Mouse (Mus musculus) forebrain, embryonic 14.5 days (tissue): ENCODE measurements around the gene Meox1. TPM values are rescaled to one million over a fixed set of nuclear protein-coding genes. Genes with fewer than 3 reads are reported as not detected.

Experiments used
- ATAC-seq: fragments of 200-750 bp; cut with Nextera tagmentation; 2 replicates; pipeline ENCODE4 v1.8.0; 2017; ENCODE audit warnings: mild to moderate bottlenecking, moderate library complexity
- DNase-seq: peaks from one replicate; pipeline ENCODE4 v3.0.0-alpha.2; 2015; ENCODE audit warnings: low spot score
- H3K27ac ChIP-seq: fragments of 300-500 bp; sonication (generic); 2 replicates; pipeline ENCODE4 v1.5.1; 2014; ENCODE audit warnings: low read depth, mild to moderate bottlenecking, control low read depth, low read length, moderate library complexity
- H3K27me3 ChIP-seq: fragments of 300-500 bp; sonication (generic); replicated peaks from 2 replicates; pipeline ENCODE4 v1.6.1; 2014; ENCODE audit warnings: low read length, control low read depth, mixed read lengths; ENCODE audit not compliant: control insufficient read depth, insufficient read depth
- H3K36me3 ChIP-seq: fragments of 300-500 bp; sonication (generic); 2 replicates; pipeline ENCODE4 v1.6.1; 2014; ENCODE audit warnings: low read length, control low read depth; ENCODE audit not compliant: control insufficient read depth, insufficient read depth
- H3K4me1 ChIP-seq: fragments of 300-500 bp; sonication (generic); 2 replicates; pipeline ENCODE4 v1.6.1; 2014; ENCODE audit warnings: antibody characterized with exemption, low read length, control low read depth; ENCODE audit not compliant: control insufficient read depth, insufficient read depth
- H3K4me2 ChIP-seq: fragments of 300-500 bp; sonication (generic); 2 replicates; pipeline ENCODE4 v1.6.1; 2014; ENCODE audit warnings: mild to moderate bottlenecking, control low read depth, low read length
- H3K4me3 ChIP-seq: fragments of 300-500 bp; sonication (generic); 2 replicates; pipeline ENCODE4 v1.5.1; 2014; ENCODE audit warnings: low read depth, low read length, control low read depth
- H3K9ac ChIP-seq: fragments of 300-500 bp; sonication (generic); 2 replicates; pipeline ENCODE4 v1.6.1; 2014; ENCODE audit warnings: mild to moderate bottlenecking, low read length, control low read depth, moderate library complexity
- H3K9me3 ChIP-seq: fragments of 300-500 bp; sonication (generic); replicated peaks from 2 replicates; pipeline ENCODE4 v1.6.1; 2016; ENCODE audit warnings: low read length, control low read depth, mixed read lengths; ENCODE audit not compliant: control insufficient read depth
- WGBS: fragments of 180-500 bp; shearing (Covaris S2); extraction: QIAGEN DNeasy Blood & Tissue Kit; methylation state at CpG from one replicate; pipeline ENCODE4 v1.1.7; 2014; 5-methylcytosine and 5-hydroxymethylcytosine counted together
- polyA plus RNA-seq: library from polyadenylated mRNA; unstranded; fragments of >200 nt; fragmentation: Nextera tagmentation; extraction: Ambion mirVana; gene quantifications from 2 replicates; pipeline ENCODE4 v1.2.1, GENCODE M21; 2014

Gene Meox1
- polyA plus RNA-seq, 1 experiment from 2014 or later = 0.34 TPM

- ATAC-seq (no peak), DNase-seq (no peak)
- no peaks in the 10 kb centered on the region for H3K27me3 ChIP-seq
- no peaks in the 10 kb centered on the region for H3K4me1 ChIP-seq
- H3K4me3 ChIP-seq = no peak overlapping the region
- H3K36me3 ChIP-seq = no peaks in the 10 kb centered on the region
- no peak overlapping the region for H3K4me2 ChIP-seq
- 85% methylated on average over 17 of the region's 19 CpGs for WGBS
- H3K27ac ChIP-seq = no peak overlapping the region
- no peaks in the 10 kb centered on the region for H3K9me3 ChIP-seq
- H3K9ac ChIP-seq = no peak overlapping the region
Observed at GRCm38 (mm10) chr11:101924441-101924976, 30.3 kb upstream of the Meox1 start.

- H3K4me1 ChIP-seq = no peaks in the 10 kb centered on the region
Observed at GRCm38 (mm10) chr11:101923988-101924387, 29.8 kb upstream of the Meox1 start.

GRCm38 (mm10) chr11:101921361-101921952, 27.3 kb upstream of the Meox1 start:
- Histone ChIP-seq H3K9me3 (no peaks in the 10 kb centered on the region), H3K27ac (no peak overlapping the region), H3K9ac (no peak overlapping the region), H3K4me2 (no peak overlapping the region), H3K27me3 (peaks cover 4% of the 10 kb centered on the region; the same call in 1 of the 2 replicates), H3K4me1 (no peaks in the 10 kb centered on the region), H3K36me3 (no peaks in the 10 kb centered on the region), H3K4me3 (no peak overlapping the region)
- WGBS = 84% methylated on average over 12 of the region's 12 CpGs
- DNase-seq (peak; percentile 16), ATAC-seq (no peak)

More at GRCm38 (mm10) chr11:101923988-101924387, 29.8 kb upstream of the Meox1 start:
- H3K36me3 ChIP-seq = no peaks in the 10 kb centered on the region
- no peak overlapping the region for H3K9ac ChIP-seq
- no peak for DNase-seq
- WGBS = 88% methylated on average over 6 of the region's 6 CpGs
- no peak overlapping the region for H3K27ac ChIP-seq
- ATAC-seq = no peak
- H3K9me3 ChIP-seq = no peaks in the 10 kb centered on the region
- no peak overlapping the region for H3K4me3 ChIP-seq
- H3K4me2 ChIP-seq = no peak overlapping the region
- no peaks in the 10 kb centered on the region for H3K27me3 ChIP-seq

- Histone ChIP-seq H3K4me2 (no peak overlapping the region), H3K9ac (no peak overlapping the region; the same call in 1 of the 2 replicates), H3K4me3 (no peak overlapping the region), H3K4me1 (no peaks in the 10 kb centered on the region), H3K27ac (no peak overlapping the region), H3K36me3 (no peaks in the 10 kb centered on the region), H3K9me3 (no peaks in the 10 kb centered on the region), H3K27me3 (peaks cover 4% of the 10 kb centered on the region; the same call in 1 of the 2 replicates)
- ATAC-seq (peak; percentile 62; the same call in 1 of the 2 replicates), DNase-seq (peak; percentile 90)
- under 1% methylated on average over 6 of the region's 6 CpGs for WGBS
Observed at GRCm38 (mm10) chr11:101919660-101920059, 25.5 kb upstream of the Meox1 start.

GRCm38 (mm10) chr11:101918609-101919008, 24.4 kb upstream of the Meox1 start:
- H3K9me3 ChIP-seq = no peaks in the 10 kb centered on the region
- ATAC-seq (no peak), DNase-seq (no peak)
- H3K9ac ChIP-seq = no peak overlapping the region
- no peak overlapping the region for H3K27ac ChIP-seq
- WGBS = 64% methylated on average over 3 of the region's 3 CpGs
- H3K4me1 ChIP-seq = no peaks in the 10 kb centered on the region
- H3K36me3 ChIP-seq = no peaks in the 10 kb centered on the region
- no peak overlapping the region for H3K4me2 ChIP-seq
- peaks cover 4% of the 10 kb centered on the region; the same call in 1 of the 2 replicates for H3K27me3 ChIP-seq
- no peak overlapping the region for H3K4me3 ChIP-seq

- no peaks in the 10 kb centered on the region for H3K9me3 ChIP-seq
- peaks cover 4% of the 10 kb centered on the region; the same call in 1 of the 2 replicates for H3K27me3 ChIP-seq
- 74% methylated on average over 3 of the region's 3 CpGs for WGBS
Observed at GRCm38 (mm10) chr11:101916772-101917171, 22.6 kb upstream of the Meox1 start.

GRCm38 (mm10) chr11:101913591-101913990, 19.4 kb upstream of the Meox1 start:
- Histone ChIP-seq H3K27me3 (peaks cover 4% of the 10 kb centered on the region; the same call in 1 of the 2 replicates), H3K4me3 (no peak overlapping the region), H3K9me3 (no peaks in the 10 kb centered on the region), H3K4me2 (no peak overlapping the region), H3K4me1 (no peaks in the 10 kb centered on the region), H3K27ac (no peak overlapping the region), H3K36me3 (no peaks in the 10 kb centered on the region), H3K9ac (no peak overlapping the region)
- no peak for ATAC-seq
- DNase-seq = no peak
- 62% methylated on average over 8 of the region's 8 CpGs for WGBS

More at GRCm38 (mm10) chr11:101916772-101917171, 22.6 kb upstream of the Meox1 start:
- Histone ChIP-seq H3K4me1 (no peaks in the 10 kb centered on the region), H3K36me3 (no peaks in the 10 kb centered on the region), H3K9ac (no peak overlapping the region), H3K27ac (no peak overlapping the region), H3K4me2 (no peak overlapping the region), H3K4me3 (no peak overlapping the region)
- ATAC-seq (no peak), DNase-seq (no peak)

- Histone ChIP-seq H3K4me1 (no peaks in the 10 kb centered on the region), H3K4me3 (no peak overlapping the region), H3K9me3 (no peaks in the 10 kb centered on the region), H3K27me3 (no peaks in the 10 kb centered on the region), H3K9ac (no peak overlapping the region), H3K27ac (no peak overlapping the region), H3K36me3 (no peaks in the 10 kb centered on the region), H3K4me2 (no peak overlapping the region)
- WGBS = 69% methylated on average over 4 of the region's 4 CpGs
- DNase-seq = peak; percentile 28
- ATAC-seq = no peak
Observed at GRCm38 (mm10) chr11:101911855-101912579, 17.8 kb upstream of the Meox1 start.
